Mouse (Mus musculus) midbrain, embryonic 13.5 days (tissue): Measurements from ENCODE around the gene Tgm2. TPM values are rescaled to one million over a fixed set of nuclear protein-coding genes. Genes with fewer than 3 reads are reported as not detected.

Experiments used
- ATAC-seq: fragments of 200-750 bp; cut with Nextera tagmentation; 2 replicates; pipeline ENCODE4 v1.8.0; 2017; ENCODE audit warnings: mild to moderate bottlenecking, moderate TSS enrichment, moderate library complexity
- H3K27ac ChIP-seq: fragments of 300-500 bp; sonication (generic); 2 replicates; pipeline ENCODE4 v1.5.1; 2015; ENCODE audit warnings: inconsistent platforms, mild to moderate bottlenecking, moderate library complexity
- H3K27me3 ChIP-seq: fragments of 300-500 bp; sonication (generic); 2 replicates; pipeline ENCODE4 v1.6.1; 2015; ENCODE audit warnings: mild to moderate bottlenecking, inconsistent platforms
- H3K36me3 ChIP-seq: fragments of 300-500 bp; sonication (generic); 2 replicates; pipeline ENCODE4 v1.6.1; 2015; ENCODE audit warnings: mild to moderate bottlenecking, inconsistent platforms
- H3K4me1 ChIP-seq: fragments of 300-500 bp; sonication (generic); replicated peaks from 2 replicates; pipeline ENCODE4 v1.6.1; 2015; ENCODE audit warnings: inconsistent platforms
- H3K4me2 ChIP-seq: fragments of 300-500 bp; sonication (generic); replicated peaks from 2 replicates; pipeline ENCODE4 v1.6.1; 2015; ENCODE audit warnings: moderate library complexity, mild to moderate bottlenecking, inconsistent platforms
- H3K4me3 ChIP-seq: fragments of 300-500 bp; sonication (generic); replicated peaks from 2 replicates; pipeline ENCODE4 v1.5.1; 2015; ENCODE audit warnings: mild to moderate bottlenecking, inconsistent platforms
- H3K9ac ChIP-seq: fragments of 300-500 bp; sonication (generic); replicated peaks from 2 replicates; pipeline ENCODE4 v1.6.1; 2015; ENCODE audit warnings: mild to moderate bottlenecking, inconsistent platforms
- H3K9me3 ChIP-seq: fragments of 300-500 bp; sonication (generic); 2 replicates; pipeline ENCODE4 v1.6.1; 2016; ENCODE audit warnings: mild to moderate bottlenecking, inconsistent platforms
- WGBS: fragments of 180-500 bp; shearing (Covaris S2); methylation state at CpG from one replicate; pipeline ENCODE4 v1.1.7; 2015; 5-methylcytosine and 5-hydroxymethylcytosine counted together
- polyA plus RNA-seq: library from polyadenylated mRNA; unstranded; fragments of >200 nt; fragmentation: Nextera tagmentation; extraction: Ambion mirVana; gene quantifications from 2 replicates; pipeline ENCODE4 v1.2.1, GENCODE M21; 2015

Tgm2 gene
- polyA plus RNA-seq, 1 experiment from 2014 or later, result 12.3 TPM

DNA sequence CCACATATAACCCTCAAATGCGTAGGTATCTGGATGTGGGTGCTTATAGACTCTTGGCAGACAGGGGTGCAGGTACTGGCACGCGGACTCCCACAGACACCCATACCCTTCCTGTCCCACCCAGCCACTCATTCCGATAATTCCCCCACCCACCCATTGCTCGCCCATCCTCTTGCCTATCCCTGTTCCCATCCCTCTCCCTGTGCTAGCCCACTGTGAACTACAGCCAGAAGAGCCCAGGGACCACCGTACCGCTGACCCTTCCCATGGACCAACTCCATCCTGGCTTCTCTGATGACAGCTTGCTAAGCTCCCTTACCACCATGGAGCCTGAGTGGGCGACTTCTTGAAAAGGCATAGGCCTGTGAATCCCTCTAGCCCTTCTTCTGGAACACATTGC is 735 bp upstream of the Tgm2 start:
- Histone ChIP-seq H3K9me3 (peaks cover 3% of the 10 kb centered on the region; the same call in 1 of the 2 replicates), H3K27me3 (peaks cover 15% of the 10 kb centered on the region), H3K36me3 (no peaks in the 10 kb centered on the region), H3K9ac (no peak overlapping the region), H3K27ac (no peak overlapping the region), H3K4me1 (peaks cover 14% of the 10 kb centered on the region), H3K4me3 (no peak overlapping the region), H3K4me2 (no peak overlapping the region)
- ATAC-seq, result no peak
- WGBS, result 89% methylated on average over 8 of the region's 8 CpGs

GRCm38 (mm10) chr2:158145528-158146065 is 639 bp downstream of the Tgm2 start:
- no peaks in the 10 kb centered on the region for H3K9me3 ChIP-seq
- H3K27me3 ChIP-seq, result peaks cover 15% of the 10 kb centered on the region
- no peak; the same call in 1 of the 2 replicates for ATAC-seq
- 66% methylated on average over 5 of the region's 5 CpGs for WGBS
- no peak overlapping the region for H3K27ac ChIP-seq
- peaks cover 14% of the 10 kb centered on the region for H3K4me1 ChIP-seq
- no peak overlapping the region for H3K9ac ChIP-seq
- H3K4me2 ChIP-seq, result 0 out of 2 replicates have a peak overlapping the region, but pooled peaks have one; percentile 54
- no peaks in the 10 kb centered on the region for H3K36me3 ChIP-seq
- no peak overlapping the region; the same call in 1 of the 2 replicates for H3K4me3 ChIP-seq

DNA sequence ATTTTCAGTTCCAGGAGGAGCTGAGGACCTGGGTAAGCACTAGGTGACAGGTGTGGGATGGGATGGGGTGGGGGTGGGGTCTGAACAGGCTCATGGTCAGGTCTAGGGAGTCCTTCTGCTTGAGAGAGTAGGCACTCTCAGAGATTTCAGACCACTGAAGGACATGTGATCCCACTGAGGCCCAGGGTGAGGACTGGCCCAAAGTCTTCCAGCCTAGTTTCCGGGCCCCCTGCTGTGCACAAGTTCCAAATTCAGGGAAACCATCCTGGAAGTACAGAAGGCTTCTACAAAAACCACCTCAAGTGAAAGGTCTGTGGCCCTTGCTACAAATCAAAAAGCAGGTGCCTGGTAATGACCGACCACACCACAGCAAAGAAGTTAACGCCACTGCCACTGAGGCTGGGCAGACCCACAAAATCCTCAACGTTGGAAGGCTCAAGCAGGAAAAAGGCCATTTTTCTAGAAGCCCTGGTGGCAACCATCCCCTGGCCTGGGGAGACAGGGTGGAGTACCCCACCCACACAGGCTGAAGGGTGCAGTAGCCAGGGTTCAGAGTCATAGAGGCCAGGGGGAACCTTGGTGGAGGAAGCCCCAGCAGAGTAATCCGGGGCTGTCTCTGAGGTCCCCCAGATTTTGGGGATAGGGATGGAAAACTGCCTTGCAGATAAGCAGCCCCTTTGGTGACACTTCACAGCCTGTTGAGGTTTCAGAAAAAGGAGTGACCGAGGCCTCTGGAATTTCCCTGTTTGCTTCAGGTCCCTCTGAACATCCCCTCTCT is 1.3 kb downstream of the Tgm2 start:
- no peak overlapping the region for H3K4me2 ChIP-seq
- no peak overlapping the region for H3K27ac ChIP-seq
- H3K4me1 ChIP-seq, result peaks cover 14% of the 10 kb centered on the region
- WGBS, result 86% methylated on average over 6 of the region's 6 CpGs
- peaks cover 15% of the 10 kb centered on the region for H3K27me3 ChIP-seq
- H3K9ac ChIP-seq, result no peak overlapping the region
- ATAC-seq, result no peak
- H3K36me3 ChIP-seq, result no peaks in the 10 kb centered on the region
- H3K4me3 ChIP-seq, result no peak overlapping the region
- no peaks in the 10 kb centered on the region for H3K9me3 ChIP-seq

DNA sequence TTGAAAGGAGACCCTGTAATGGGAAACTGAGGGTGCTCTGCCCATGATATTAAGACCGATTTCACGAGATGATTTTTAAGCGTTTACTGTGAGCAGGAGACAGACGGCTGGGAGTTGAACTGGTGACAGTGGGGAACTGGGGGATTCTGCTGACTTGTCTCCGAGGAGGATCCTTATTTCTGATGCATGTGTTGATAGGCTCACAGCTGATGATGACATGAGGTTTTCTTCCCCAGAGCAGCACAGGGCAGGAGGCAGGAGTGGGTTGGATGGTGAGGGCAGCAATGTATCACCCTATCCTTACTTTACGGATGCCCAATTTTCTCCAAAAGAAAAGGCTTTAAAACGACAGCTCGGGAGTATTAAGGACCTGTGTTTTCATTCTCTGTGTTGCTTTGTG is 2.0 kb downstream of the Tgm2 start:
- no peaks in the 10 kb centered on the region for H3K9me3 ChIP-seq
- peaks cover 20% of the 10 kb centered on the region for H3K4me1 ChIP-seq
- WGBS, result 46% methylated on average over 8 of the region's 8 CpGs
- no peak for ATAC-seq
- no peak overlapping the region for H3K9ac ChIP-seq
- no peaks in the 10 kb centered on the region for H3K36me3 ChIP-seq
- no peak overlapping the region for H3K27ac ChIP-seq
- no peak overlapping the region for H3K4me2 ChIP-seq
- no peak overlapping the region for H3K4me3 ChIP-seq
- H3K27me3 ChIP-seq, result peaks cover 15% of the 10 kb centered on the region

- H3K36me3 ChIP-seq, result no peaks in the 10 kb centered on the region
- H3K4me1 ChIP-seq, result peaks cover 21% of the 10 kb centered on the region
- H3K9me3 ChIP-seq, result no peaks in the 10 kb centered on the region
- no peak overlapping the region for H3K27ac ChIP-seq
- no peak for ATAC-seq
- no peak overlapping the region for H3K4me3 ChIP-seq
- H3K27me3 ChIP-seq, result peaks cover 15% of the 10 kb centered on the region
- no peak overlapping the region for H3K4me2 ChIP-seq
- no peak overlapping the region for H3K9ac ChIP-seq
- 57% methylated on average over 3 of the region's 3 CpGs for WGBS
Observed at GRCm38 (mm10) chr2:158143816-158144215, 2.4 kb downstream of the Tgm2 start.

DNA sequence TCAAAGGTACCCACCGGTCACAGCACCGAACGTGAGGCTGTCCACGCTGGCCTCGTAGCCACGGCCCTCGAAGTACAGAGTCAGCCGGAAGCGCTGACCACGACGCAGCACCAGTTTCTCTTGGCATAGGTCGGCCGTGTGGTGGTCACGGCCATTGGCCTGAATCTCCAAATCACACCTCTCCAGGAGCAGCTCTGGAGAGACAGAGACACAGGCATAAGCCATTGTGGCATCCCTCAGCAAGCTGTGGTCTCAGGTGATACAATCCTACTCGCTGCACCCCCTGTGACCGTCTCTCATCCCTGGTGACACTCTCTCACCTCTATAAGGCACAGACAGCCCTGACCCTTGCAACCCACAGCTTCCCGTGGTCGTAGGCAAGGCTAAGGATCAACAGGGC is 3.3 kb downstream of the Tgm2 start:
- H3K27ac ChIP-seq, result no peak overlapping the region
- H3K9ac ChIP-seq, result no peak overlapping the region
- H3K4me2 ChIP-seq, result no peak overlapping the region
- ATAC-seq, result no peak
- no peaks in the 10 kb centered on the region for H3K9me3 ChIP-seq
- no peak overlapping the region for H3K4me3 ChIP-seq
- no peaks in the 10 kb centered on the region for H3K36me3 ChIP-seq
- H3K27me3 ChIP-seq, result peaks cover 15% of the 10 kb centered on the region
- 81% methylated on average over 18 of the region's 18 CpGs for WGBS
- peaks cover 21% of the 10 kb centered on the region for H3K4me1 ChIP-seq

GRCm38 (mm10) chr2:158141690-158142440 is 4.4 kb downstream of the Tgm2 start:
- no peaks in the 10 kb centered on the region for H3K9me3 ChIP-seq
- H3K4me2 ChIP-seq, result no peak overlapping the region
- H3K4me3 ChIP-seq, result no peak overlapping the region
- peaks cover 21% of the 10 kb centered on the region for H3K4me1 ChIP-seq
- H3K36me3 ChIP-seq, result no peaks in the 10 kb centered on the region
- ATAC-seq, result no peak
- WGBS, result 88% methylated on average over 7 of the region's 7 CpGs
- no peak overlapping the region for H3K9ac ChIP-seq
- H3K27ac ChIP-seq, result no peak overlapping the region
- H3K27me3 ChIP-seq, result peaks cover 15% of the 10 kb centered on the region

- Histone ChIP-seq H3K9me3 (no peaks in the 10 kb centered on the region), H3K4me1 (peaks cover 20% of the 10 kb centered on the region), H3K4me2 (no peak overlapping the region), H3K4me3 (no peak overlapping the region), H3K27me3 (peaks cover 14% of the 10 kb centered on the region), H3K27ac (no peak overlapping the region), H3K36me3 (no peaks in the 10 kb centered on the region), H3K9ac (no peak overlapping the region)
- no peak for ATAC-seq
- WGBS, result 78% methylated on average over 7 of the region's 7 CpGs
Observed at GRCm38 (mm10) chr2:158141271-158141670, 5.0 kb downstream of the Tgm2 start.

DNA sequence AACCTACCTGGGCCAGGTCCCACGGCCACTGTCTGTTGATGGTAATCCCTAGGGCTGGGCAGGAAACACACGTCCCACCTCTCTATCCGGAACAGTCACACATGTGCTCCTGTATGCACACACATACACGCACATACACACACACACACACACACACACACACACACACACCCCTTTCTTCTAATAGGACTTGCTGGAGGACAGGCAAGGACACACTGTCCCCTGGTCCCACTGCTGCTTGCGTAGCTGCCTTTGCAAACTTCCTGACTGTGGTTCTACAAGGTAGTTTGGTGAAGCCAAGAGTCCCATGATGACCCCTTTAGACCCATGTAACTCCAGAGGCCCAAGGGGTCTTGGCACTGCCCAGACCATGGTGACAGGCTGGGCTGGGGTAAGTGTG is 5.6 kb downstream of the Tgm2 start:
- Histone ChIP-seq H3K27me3 (peaks cover 8% of the 10 kb centered on the region), H3K9ac (no peak overlapping the region), H3K4me2 (no peak overlapping the region), H3K4me1 (peaks cover 17% of the 10 kb centered on the region; the same call in 1 of the 2 replicates), H3K27ac (no peak overlapping the region), H3K36me3 (no peaks in the 10 kb centered on the region), H3K4me3 (no peak overlapping the region), H3K9me3 (no peaks in the 10 kb centered on the region)
- 87% methylated on average over 5 of the region's 5 CpGs for WGBS
- ATAC-seq, result no peak

DNA sequence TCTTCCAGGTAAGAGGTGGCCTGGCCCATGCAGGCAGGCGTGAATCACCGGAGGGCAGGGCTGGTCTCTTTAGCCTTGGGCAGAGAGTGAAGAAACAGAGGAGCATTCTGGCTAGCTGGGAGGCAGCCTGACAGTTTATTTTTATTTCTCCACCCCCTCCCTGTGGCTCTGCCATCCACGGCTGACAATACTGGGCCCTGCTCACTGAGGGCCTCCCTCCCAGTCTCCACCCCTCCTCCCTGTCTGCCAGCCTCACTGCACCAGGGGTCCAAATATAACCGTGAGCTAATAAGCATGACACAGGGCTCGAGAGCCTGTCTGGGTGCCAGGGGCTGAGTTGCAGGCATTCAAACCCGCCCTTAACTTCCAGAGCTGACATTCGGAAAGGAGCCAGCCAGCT is 6.6 kb downstream of the Tgm2 start:
- Histone ChIP-seq H3K27me3 (no peaks in the 10 kb centered on the region), H3K27ac (no peak overlapping the region), H3K4me1 (peaks cover 17% of the 10 kb centered on the region; the same call in 1 of the 2 replicates), H3K4me3 (no peak overlapping the region), H3K9ac (no peak overlapping the region; the same call in 1 of the 2 replicates), H3K9me3 (no peaks in the 10 kb centered on the region), H3K36me3 (no peaks in the 10 kb centered on the region), H3K4me2 (no peak overlapping the region)
- 43% methylated on average over 7 of the region's 7 CpGs for WGBS
- peak; percentile 73 for ATAC-seq

GRCm38 (mm10) chr2:158138778-158139177 is 7.5 kb downstream of the Tgm2 start:
- H3K4me2 ChIP-seq, result no peak overlapping the region
- no peaks in the 10 kb centered on the region for H3K9me3 ChIP-seq
- H3K27ac ChIP-seq, result no peak overlapping the region
- H3K36me3 ChIP-seq, result no peaks in the 10 kb centered on the region
- H3K27me3 ChIP-seq, result no peaks in the 10 kb centered on the region
- whole genome bisulfite sequencing, result 90% methylated on average over 9 of the region's 9 CpGs
- H3K4me1 ChIP-seq, result peaks cover 12% of the 10 kb centered on the region; the same call in 1 of the 2 replicates
- no peak overlapping the region for H3K4me3 ChIP-seq
- no peak for ATAC-seq
- H3K9ac ChIP-seq, result no peak overlapping the region

GRCm38 (mm10) chr2:158137771-158138170 is 8.5 kb downstream of the Tgm2 start:
- WGBS, result 93% methylated on average over 12 of the region's 12 CpGs
- Histone ChIP-seq H3K27ac (no peak overlapping the region), H3K4me1 (peaks cover 8% of the 10 kb centered on the region; the same call in 1 of the 2 replicates), H3K9me3 (no peaks in the 10 kb centered on the region), H3K4me3 (no peak overlapping the region), H3K36me3 (no peaks in the 10 kb centered on the region), H3K27me3 (no peaks in the 10 kb centered on the region), H3K4me2 (no peak overlapping the region), H3K9ac (no peak overlapping the region)
- no peak for ATAC-seq
